Mouse (Mus musculus) thymus, postnatal 14 days (tissue): ENCODE data around the gene Pde1c.

Experiments
- DNase-seq: peaks from one replicate; pipeline ENCODE4 v3.0.0; 2021

Gene Pde1c

GRCm38 (mm10) chr6:56322799-56323198, 246.1 kb downstream of the Pde1c start:
- DNase-seq: no peak

- no peak for DNase-seq
Measured at GRCm38 (mm10) chr6:56310318-56310717, 258.6 kb downstream of the Pde1c start.

GRCm38 (mm10) chr6:56306066-56306465, 262.8 kb downstream of the Pde1c start:
- DNase-seq: no peak

GRCm38 (mm10) chr6:56292176-56292575, 276.7 kb downstream of the Pde1c start:
- DNase-seq: no peak

DNA sequence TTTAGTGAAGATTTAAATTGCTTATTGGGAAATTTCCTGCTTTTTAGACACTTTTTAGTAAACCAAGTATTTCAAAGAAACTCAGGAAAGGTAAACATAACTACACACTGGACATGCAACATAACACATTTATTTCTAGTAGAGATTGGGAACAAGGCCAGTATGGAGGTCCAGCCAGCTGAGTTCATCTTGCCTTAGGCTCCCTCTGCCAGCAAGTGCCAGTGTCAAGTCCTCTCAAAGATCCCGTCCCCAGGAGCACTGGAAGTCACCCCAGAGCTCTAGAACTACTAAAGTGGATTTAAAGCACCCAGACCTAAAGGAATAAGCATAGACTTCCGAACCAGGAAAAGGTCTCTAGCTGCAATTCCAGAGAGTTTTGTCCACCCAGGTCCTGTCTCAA, 279.6 kb downstream of the Pde1c start:
- no peak for DNase-seq

DNA sequence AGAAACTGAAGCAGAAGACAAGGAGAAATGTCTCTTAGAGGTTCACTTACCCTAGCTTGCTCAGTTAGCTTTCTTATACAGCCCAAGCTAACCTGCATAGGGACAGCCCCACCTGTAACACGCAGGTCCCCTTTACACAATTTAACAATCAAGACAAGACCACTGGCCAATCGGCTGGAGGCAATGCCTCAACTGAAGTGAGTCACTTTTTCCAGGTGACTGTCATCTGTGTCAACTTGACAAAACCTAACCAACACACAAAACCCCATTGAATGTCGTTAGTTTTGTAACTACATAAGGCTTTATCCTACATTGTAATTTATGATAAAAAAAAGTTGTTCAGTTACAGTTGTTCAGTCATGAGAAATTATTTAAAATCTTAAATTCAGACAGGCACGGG, 284.1 kb downstream of the Pde1c start:
- DNase-seq: no peak

GRCm38 (mm10) chr6:56275461-56275860, 293.4 kb downstream of the Pde1c start:
- DNase-seq: no peak

DNA sequence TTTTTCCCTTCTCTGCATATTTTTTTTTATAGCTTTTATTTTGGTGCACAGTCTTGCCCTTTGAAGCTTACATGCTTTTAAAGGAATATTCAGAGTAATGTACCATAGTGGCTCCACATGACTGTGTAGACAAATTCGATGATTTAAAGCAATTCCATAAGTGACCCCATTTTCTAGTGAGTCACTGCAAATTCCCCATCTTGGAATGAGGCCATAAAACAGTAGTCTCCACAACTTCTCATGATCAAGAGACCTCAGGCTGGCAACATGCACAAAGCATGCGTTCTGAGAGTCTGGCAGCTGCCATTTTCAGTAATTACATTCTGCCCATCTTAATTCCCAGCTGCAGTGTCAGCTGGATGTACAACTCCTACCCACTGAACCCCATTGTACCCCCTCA, 297.2 kb downstream of the Pde1c start:
- no peak for DNase-seq

DNA sequence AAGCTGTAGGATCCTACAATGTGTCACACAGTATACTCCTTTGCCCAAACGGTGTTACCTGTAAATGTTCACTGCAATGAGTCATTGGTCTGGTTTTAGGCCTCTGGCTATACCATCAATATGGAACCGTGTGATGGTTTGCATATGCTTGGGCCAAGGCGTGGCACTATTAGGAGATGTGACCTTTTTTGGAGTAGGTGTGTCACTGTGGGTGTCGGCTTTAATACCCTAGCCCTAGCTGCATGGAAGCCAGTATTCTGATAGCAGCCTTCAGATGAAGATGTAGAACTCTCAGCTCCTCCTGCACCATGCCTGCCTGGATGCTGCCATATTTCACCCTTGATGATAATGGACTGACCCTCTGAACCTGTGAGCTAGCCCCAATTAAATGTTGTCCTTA, 304.4 kb downstream of the Pde1c start:
- no peak for DNase-seq

DNA sequence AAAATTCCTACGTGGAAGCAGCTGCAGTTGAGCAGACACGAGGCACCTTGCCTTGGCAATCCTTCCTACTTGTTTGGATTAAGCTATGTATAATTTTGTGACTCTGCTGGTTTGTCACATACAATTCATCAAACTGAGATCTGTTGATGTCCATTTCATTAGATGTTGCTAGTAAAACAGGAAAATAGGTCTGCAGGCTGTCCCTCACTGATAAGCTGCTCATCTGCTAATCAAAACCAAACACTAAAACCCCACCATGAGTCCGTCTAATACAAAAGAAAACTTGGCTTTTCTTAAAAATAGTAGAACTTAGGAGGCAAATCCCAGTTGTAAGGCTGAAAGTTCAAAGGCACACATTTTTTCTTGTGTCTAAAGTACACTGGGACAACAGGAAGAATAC, 308.8 kb downstream of the Pde1c start:
- DNase-seq: no peak

- DNase-seq: no peak
Measured at GRCm38 (mm10) chr6:56257555-56258297, 311.2 kb downstream of the Pde1c start.

- no peak for DNase-seq
Measured at GRCm38 (mm10) chr6:56250091-56250490, 318.8 kb downstream of the Pde1c start.

DNA sequence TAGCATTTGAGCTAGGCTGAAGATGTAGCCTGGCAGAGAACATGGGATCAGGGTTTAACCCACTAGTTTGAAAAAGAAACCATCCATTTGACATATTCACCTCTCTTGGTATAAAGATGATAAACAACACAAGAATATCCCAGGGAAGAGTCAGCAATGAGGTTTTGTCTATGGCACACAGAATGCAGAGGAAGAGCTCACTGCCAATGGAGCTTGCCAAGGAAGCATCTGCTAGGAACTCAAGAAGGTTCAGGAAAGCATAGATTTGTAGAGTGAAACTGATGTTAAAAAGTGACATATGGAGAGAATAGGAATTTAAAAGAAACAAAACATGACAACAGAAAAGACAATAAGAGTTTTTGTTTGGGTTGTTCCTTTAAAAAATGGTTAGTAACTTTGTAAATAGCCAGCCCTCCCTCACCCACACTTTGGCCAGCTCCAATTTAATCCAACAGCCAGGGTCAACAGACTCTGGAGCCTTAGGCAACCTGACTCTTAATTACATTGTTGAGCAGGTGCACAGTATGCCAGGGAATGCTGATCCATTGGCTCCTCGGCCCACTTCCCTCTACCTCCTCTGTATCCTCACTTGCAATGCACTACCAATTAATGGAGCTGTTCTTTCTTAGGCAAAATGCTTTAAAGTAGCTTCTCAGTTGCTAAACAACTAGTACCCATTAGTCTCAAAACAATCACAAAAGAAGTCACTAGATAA, 377.3 kb downstream of the Pde1c start:
- DNase-seq: no peak

DNA sequence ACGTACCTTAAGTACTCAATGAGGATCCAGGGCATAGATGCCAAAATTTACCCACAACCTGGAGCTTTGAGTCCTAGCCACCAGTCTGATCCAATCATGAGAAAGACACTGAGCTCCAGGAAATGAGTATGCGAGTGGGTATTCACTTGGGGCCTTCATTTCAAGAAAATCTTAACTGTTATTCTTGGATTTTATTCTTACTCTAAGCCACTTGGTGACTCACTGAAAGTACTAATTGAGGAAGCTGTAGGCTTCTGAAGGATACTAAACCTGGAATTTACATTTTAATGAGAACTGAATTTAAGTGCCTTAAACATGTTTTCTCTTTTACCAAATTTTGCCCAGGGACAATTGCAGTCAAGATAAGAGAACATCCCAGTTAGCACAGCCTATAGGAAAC, 392.4 kb downstream of the Pde1c start:
- no peak for DNase-seq

DNA sequence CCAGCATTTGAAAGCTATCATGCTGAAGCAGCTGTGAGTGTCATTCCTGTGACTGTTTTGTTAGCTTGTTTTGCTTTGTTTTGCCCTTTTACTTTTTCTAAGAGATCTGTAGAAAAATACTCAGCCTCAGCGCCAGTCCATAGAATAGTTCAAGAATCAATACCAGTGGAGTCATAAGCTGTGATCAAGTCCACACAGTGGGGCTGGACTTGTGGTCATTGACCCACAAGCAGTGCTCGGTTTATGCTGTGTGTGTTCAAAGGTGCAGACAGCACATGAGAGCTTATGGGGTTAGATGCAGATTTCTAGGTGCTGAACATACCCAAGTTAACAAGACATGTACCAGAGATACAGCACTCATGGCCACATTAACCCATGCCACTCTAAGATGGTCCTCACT, 396.7 kb downstream of the Pde1c start:
- no peak for DNase-seq

- DNase-seq: no peak
Measured at GRCm38 (mm10) chr6:56168736-56169135, 400.2 kb downstream of the Pde1c start.

- no peak for DNase-seq
Measured at GRCm38 (mm10) chr6:56158217-56158616, 410.7 kb downstream of the Pde1c start.

DNA sequence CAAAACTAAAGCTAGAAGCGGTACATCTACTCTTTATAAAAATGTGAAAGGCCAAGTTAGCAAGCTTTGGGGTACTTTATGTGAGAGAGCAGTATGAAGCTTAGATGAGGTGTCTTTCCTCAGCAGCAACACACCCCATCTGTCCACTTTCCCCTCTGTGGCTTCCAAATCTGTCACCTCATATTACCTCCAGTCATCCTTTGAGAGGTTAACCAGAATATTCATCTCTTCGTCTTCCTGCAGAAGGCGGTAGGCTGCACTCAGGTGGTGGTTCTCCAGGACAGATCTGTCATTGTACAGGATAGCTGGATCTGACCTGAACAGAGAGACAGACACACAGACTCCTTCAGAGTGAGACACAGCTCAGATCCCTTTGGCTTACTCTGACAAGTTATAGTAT, 412.1 kb downstream of the Pde1c start:
- no peak for DNase-seq

- DNase-seq: no peak
Measured at GRCm38 (mm10) chr6:56130493-56131159, 438.3 kb downstream of the Pde1c start.

DNA sequence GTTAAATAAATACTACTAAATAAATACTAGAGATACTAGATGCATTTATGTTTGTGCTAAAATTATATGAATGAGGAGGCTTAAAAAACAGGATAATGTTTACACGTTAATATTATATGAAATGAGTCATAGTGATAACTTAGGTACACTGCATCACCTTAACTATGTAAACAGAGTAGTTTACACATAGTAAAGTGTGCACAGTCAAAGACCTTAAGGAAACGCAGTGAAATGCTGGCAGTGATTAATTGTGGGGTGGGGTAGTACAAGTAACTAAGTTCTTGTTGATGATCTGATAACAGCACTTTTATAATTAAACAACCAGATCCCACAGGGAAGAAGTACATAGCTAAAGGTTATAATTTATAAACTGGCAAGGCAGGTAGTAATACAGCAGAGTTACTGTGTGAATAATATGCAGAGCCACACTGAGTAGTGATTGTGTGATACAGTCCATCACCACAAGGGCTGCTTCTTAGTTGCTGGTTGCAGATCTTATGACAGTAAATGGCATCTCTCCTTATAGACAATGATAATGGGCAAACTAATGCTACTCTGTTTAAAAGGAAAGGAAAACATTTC, 469.3 kb downstream of the Pde1c start:
- DNase-seq: no peak

GRCm38 (mm10) chr6:56098427-56098826, 470.5 kb downstream of the Pde1c start:
- no peak for DNase-seq

- DNase-seq: no peak
Measured at GRCm38 (mm10) chr6:56076378-56076805, 492.5 kb downstream of the Pde1c start.

GRCm38 (mm10) chr6:56068516-56068915, 500.4 kb downstream of the Pde1c start:
- DNase-seq: no peak
